Mouse (Mus musculus) midbrain, embryonic 12.5 days (tissue): Measurements from ENCODE around the gene Oas2. TPM values are rescaled to one million over a fixed set of nuclear protein-coding genes. Genes with fewer than 3 reads are reported as not detected.

Experiments
- ATAC-seq: fragments of 200-750 bp; cut with Nextera tagmentation; 2 replicates; pipeline ENCODE4 v1.8.0; 2017; ENCODE audit warnings: low read depth, moderate TSS enrichment, moderate library complexity; ENCODE audit not compliant: low FRiP score
- H3K27ac ChIP-seq: fragments of 300-500 bp; sonication (generic); replicated peaks from 2 replicates; pipeline ENCODE4 v1.5.1; 2016; ENCODE audit warnings: mild to moderate bottlenecking
- H3K27me3 ChIP-seq: fragments of 300-500 bp; sonication (generic); 2 replicates; pipeline ENCODE4 v1.6.1; 2016; ENCODE audit warnings: mild to moderate bottlenecking
- H3K36me3 ChIP-seq: fragments of 300-500 bp; sonication (generic); 2 replicates; pipeline ENCODE4 v1.6.1; 2016
- H3K4me1 ChIP-seq: fragments of 300-500 bp; sonication (generic); 2 replicates; pipeline ENCODE4 v1.6.1; 2016
- H3K4me2 ChIP-seq: fragments of 300-500 bp; sonication (generic); replicated peaks from 2 replicates; pipeline ENCODE4 v1.6.1; 2016; ENCODE audit warnings: mild to moderate bottlenecking, moderate library complexity
- H3K4me3 ChIP-seq: fragments of 300-500 bp; sonication (generic); 2 replicates; pipeline ENCODE4 v1.5.1; 2016; ENCODE audit warnings: mild to moderate bottlenecking
- H3K9ac ChIP-seq: fragments of 300-500 bp; sonication (generic); replicated peaks from 2 replicates; pipeline ENCODE4 v1.6.1; 2016; ENCODE audit warnings: mild to moderate bottlenecking, moderate library complexity
- H3K9me3 ChIP-seq: fragments of 300-500 bp; sonication (generic); 2 replicates; pipeline ENCODE4 v1.6.1; 2016; ENCODE audit warnings: mild to moderate bottlenecking
- WGBS: fragments of 180-500 bp; shearing (Covaris S2); methylation state at CpG from one replicate; pipeline ENCODE4 v1.1.7; 2016; 5-methylcytosine and 5-hydroxymethylcytosine counted together
- polyA plus RNA-seq: library from polyadenylated mRNA; unstranded; fragments of >200 nt; fragmentation: Nextera tagmentation; extraction: Ambion mirVana; gene quantifications from 2 replicates; pipeline ENCODE4 v1.2.1, GENCODE M21; 2016

Oas2 gene
- polyA plus RNA-seq, 1 experiment from 2014 or later, result 0.34 TPM

DNA sequence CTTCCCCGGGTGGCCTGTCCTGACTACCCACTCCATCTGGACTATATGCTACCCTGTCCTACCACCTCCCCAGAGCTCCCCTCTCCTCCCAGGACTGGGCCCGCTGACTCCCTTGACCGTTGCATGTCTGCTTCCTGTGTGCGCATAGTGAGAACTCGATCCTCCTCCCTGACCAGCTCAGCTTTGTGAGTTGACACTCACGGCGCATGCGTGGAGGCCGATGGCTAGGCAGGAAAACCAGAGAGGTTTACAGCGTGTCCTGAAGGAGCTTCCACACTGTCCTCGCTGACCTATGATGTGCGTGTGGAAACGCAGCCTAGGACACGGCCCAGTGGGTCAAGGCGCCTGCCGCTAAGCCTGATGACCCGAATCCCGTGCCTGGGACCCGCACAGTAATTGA, 57.6 kb downstream of the Oas2 start:
- Histone ChIP-seq H3K27me3 (peaks cover 76% of the 10 kb centered on the region), H3K36me3 (no peaks in the 10 kb centered on the region)
- 80% methylated on average over 19 of the region's 19 CpGs for WGBS

GRCm38 (mm10) chr5:120690417-120690816, 59.2 kb downstream of the Oas2 start:
- Histone ChIP-seq H3K4me2 (no peak overlapping the region), H3K4me3 (no peak overlapping the region), H3K27me3 (peaks cover 71% of the 10 kb centered on the region), H3K9ac (no peak overlapping the region), H3K9me3 (no peaks in the 10 kb centered on the region), H3K4me1 (peaks cover 9% of the 10 kb centered on the region), H3K27ac (no peak overlapping the region), H3K36me3 (no peaks in the 10 kb centered on the region)
- no peak for ATAC-seq
- WGBS, result 79% methylated on average over 4 of the region's 4 CpGs

More for the DNA sequence above, 57.6 kb downstream of the Oas2 start:
- Histone ChIP-seq H3K4me3 (no peak overlapping the region), H3K27ac (no peak overlapping the region), H3K4me1 (peaks cover 9% of the 10 kb centered on the region), H3K9ac (no peak overlapping the region), H3K9me3 (no peaks in the 10 kb centered on the region), H3K4me2 (no peak overlapping the region)
- no peak for ATAC-seq

DNA sequence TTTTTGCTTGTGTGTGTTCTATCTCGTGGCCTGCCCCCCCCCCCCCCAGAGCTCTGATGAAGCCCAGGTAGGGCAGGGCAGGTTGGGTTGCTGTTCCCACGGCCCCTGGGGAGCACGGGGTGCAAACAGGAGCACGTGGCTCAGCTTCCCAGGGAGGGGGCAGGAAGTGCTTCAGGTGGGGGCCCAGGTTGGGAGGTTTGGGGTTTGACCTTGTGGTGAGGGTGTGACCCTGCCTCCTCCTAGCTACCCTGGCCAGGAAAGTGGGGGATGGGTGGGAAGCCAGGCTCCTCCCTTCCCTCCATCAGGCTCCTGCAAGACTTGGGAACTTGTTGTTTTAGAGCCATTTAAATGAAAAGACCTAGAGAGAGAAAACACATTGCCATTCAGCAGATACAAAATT, 61.2 kb downstream of the Oas2 start:
- Histone ChIP-seq H3K27me3 (peaks cover 70% of the 10 kb centered on the region), H3K4me1 (no peaks in the 10 kb centered on the region), H3K4me2 (no peak overlapping the region), H3K9ac (no peak overlapping the region), H3K9me3 (no peaks in the 10 kb centered on the region), H3K27ac (no peak overlapping the region), H3K4me3 (no peak overlapping the region), H3K36me3 (no peaks in the 10 kb centered on the region)
- 57% methylated on average over 4 of the region's 4 CpGs for WGBS
- ATAC-seq, result no peak

- no peak overlapping the region for H3K4me3 ChIP-seq
- peaks cover 70% of the 10 kb centered on the region for H3K27me3 ChIP-seq
- WGBS, result 91% methylated on average over 5 of the region's 5 CpGs
- no peak overlapping the region for H3K4me2 ChIP-seq
- H3K36me3 ChIP-seq, result no peaks in the 10 kb centered on the region
- H3K9ac ChIP-seq, result no peak overlapping the region
- H3K9me3 ChIP-seq, result no peaks in the 10 kb centered on the region
- H3K4me1 ChIP-seq, result peaks cover 4% of the 10 kb centered on the region
- no peak for ATAC-seq
- no peak overlapping the region for H3K27ac ChIP-seq
Measured at GRCm38 (mm10) chr5:120687897-120688296, 61.8 kb downstream of the Oas2 start.

DNA sequence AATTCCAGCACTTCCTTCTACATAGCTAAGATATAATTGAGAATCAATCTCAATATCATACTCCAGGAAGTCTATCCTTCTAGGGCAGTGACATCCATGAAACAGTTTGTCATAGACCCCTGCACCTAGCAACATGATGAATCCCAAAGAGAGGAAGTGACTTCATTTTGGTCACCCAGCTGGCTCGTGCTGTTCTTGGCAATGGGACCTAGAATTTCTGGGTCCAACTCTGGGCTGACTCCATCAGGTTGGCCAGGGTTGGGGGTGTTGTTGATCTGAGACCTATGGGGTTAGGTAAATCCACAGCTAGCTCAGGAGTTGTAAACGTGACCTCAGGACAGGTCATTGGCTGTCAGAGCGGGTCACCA, 62.2 kb downstream of the Oas2 start:
- ATAC-seq, result no peak
- Histone ChIP-seq H3K27me3 (peaks cover 70% of the 10 kb centered on the region), H3K9me3 (no peaks in the 10 kb centered on the region), H3K4me3 (no peak overlapping the region), H3K4me2 (no peak overlapping the region), H3K4me1 (peaks cover 8% of the 10 kb centered on the region), H3K27ac (no peak overlapping the region), H3K9ac (no peak overlapping the region), H3K36me3 (no peaks in the 10 kb centered on the region)
- 85% methylated on average over 3 of the region's 3 CpGs for WGBS

GRCm38 (mm10) chr5:120686749-120687483, 62.7 kb downstream of the Oas2 start:
- no peaks in the 10 kb centered on the region for H3K36me3 ChIP-seq
- no peak overlapping the region for H3K4me3 ChIP-seq
- H3K9me3 ChIP-seq, result no peaks in the 10 kb centered on the region
- no peak overlapping the region for H3K27ac ChIP-seq
- H3K9ac ChIP-seq, result no peak overlapping the region
- peaks cover 70% of the 10 kb centered on the region for H3K27me3 ChIP-seq
- peaks cover 10% of the 10 kb centered on the region for H3K4me1 ChIP-seq
- 86% methylated on average over 6 of the region's 6 CpGs for WGBS
- no peak for ATAC-seq
- no peak overlapping the region for H3K4me2 ChIP-seq

- WGBS, result 81% methylated on average over 8 of the region's 8 CpGs
- peaks cover 68% of the 10 kb centered on the region for H3K27me3 ChIP-seq
Measured at GRCm38 (mm10) chr5:120685678-120686077, 64.0 kb downstream of the Oas2 start.

GRCm38 (mm10) chr5:120682982-120683771, 66.5 kb downstream of the Oas2 start:
- peaks cover 25% of the 10 kb centered on the region for H3K4me1 ChIP-seq
- no peak overlapping the region for H3K4me3 ChIP-seq
- ATAC-seq, result no peak
- no peak overlapping the region for H3K27ac ChIP-seq
- H3K4me2 ChIP-seq, result 0 out of 2 replicates have a peak overlapping the region, but pooled peaks have one; percentile 3
- H3K9ac ChIP-seq, result no peak overlapping the region
- WGBS, result 7% methylated on average over 24 of the region's 24 CpGs
- H3K27me3 ChIP-seq, result peaks cover 67% of the 10 kb centered on the region
- no peaks in the 10 kb centered on the region for H3K9me3 ChIP-seq
- H3K36me3 ChIP-seq, result no peaks in the 10 kb centered on the region

More at GRCm38 (mm10) chr5:120685678-120686077, 64.0 kb downstream of the Oas2 start:
- Histone ChIP-seq H3K4me1 (peaks cover 14% of the 10 kb centered on the region), H3K9me3 (no peaks in the 10 kb centered on the region), H3K4me2 (no peak overlapping the region), H3K9ac (no peak overlapping the region), H3K27ac (no peak overlapping the region), H3K36me3 (no peaks in the 10 kb centered on the region), H3K4me3 (no peak overlapping the region)
- ATAC-seq, result no peak

DNA sequence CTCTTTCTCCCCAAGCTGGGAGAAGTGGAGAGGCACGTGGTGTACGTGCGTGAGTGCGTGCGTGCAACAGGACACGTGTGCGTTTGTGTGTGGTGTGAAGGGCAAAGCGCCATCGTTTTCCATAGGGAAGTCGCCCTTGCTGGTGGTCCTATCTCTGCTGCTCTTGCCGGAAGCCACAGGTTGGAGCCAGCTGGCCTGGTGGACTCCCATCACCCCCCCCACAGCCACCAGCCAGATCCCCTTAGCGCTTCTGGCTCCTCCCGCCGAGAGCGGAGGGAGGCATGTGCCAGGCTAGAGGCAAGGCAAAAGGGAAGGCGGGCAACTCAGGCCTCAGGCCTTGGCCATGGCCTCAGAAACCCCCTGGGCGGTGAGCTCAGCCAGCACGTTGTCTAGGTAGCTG, 68.7 kb downstream of the Oas2 start:
- no peak for ATAC-seq
- Histone ChIP-seq H3K9ac (no peak overlapping the region), H3K4me2 (peak overlapping the region; percentile 44), H3K36me3 (no peaks in the 10 kb centered on the region), H3K27me3 (peaks cover 51% of the 10 kb centered on the region), H3K4me1 (peaks cover 25% of the 10 kb centered on the region), H3K4me3 (0 out of 2 replicates have a peak overlapping the region, but pooled peaks have one; percentile 18), H3K27ac (peak overlapping the region; percentile 87), H3K9me3 (no peaks in the 10 kb centered on the region)
- WGBS, result 86% methylated on average over 18 of the region's 18 CpGs

Other genes with a start within 250 kb of the Oas2 start
- gene Plbd2, start 246.2 kb downstream of the Oas2 start, polyA plus RNA-seq, result 31.5 and 36.2 TPM in 2 replicates
- gene Slc8b1, start 238.7 kb downstream of the Oas2 start, polyA plus RNA-seq, result 3.1 TPM in 2 replicates
- 12.9 and 14.2 TPM in 2 replicates for gene Tpcn1, start 161.2 kb downstream of the Oas2 start, polyA plus RNA-seq
- 0.60 and 1.7 TPM in 2 replicates for gene Iqcd, start 160.8 kb downstream of the Oas2 start, polyA plus RNA-seq
- gene Rita1, start 137.3 kb downstream of the Oas2 start, polyA plus RNA-seq, result 15.5 and 16.0 TPM in 2 replicates
- 51.8 and 53.0 TPM in 2 replicates for gene Ddx54, start 137.1 kb downstream of the Oas2 start, polyA plus RNA-seq
- gene Cfap73, start 115.6 kb downstream of the Oas2 start, polyA plus RNA-seq, result not detected in 2 replicates
- gene Rasal1, start 101.0 kb downstream of the Oas2 start, polyA plus RNA-seq, result not detected in 2 replicates
- 17.1 and 18.4 TPM in 2 replicates for gene Dtx1, start 37.9 kb downstream of the Oas2 start, polyA plus RNA-seq
- 0.17 and 0.18 TPM in 2 replicates for gene Oas3, start 27.8 kb upstream of the Oas2 start, polyA plus RNA-seq
- gene Oas1e, start 45.7 kb upstream of the Oas2 start, polyA plus RNA-seq, result not detected in 2 replicates
- gene Oas1c, start 62.7 kb upstream of the Oas2 start, polyA plus RNA-seq, result 0.16 and 0.27 TPM in 2 replicates
- not detected in 2 replicates for gene Oas1f, start 97.5 kb upstream of the Oas2 start, polyA plus RNA-seq
- not detected in 2 replicates for gene Oas1h, start 111.6 kb upstream of the Oas2 start, polyA plus RNA-seq
- gene Oas1g, start 137.8 kb upstream of the Oas2 start, polyA plus RNA-seq, result 0.22 and 0.43 TPM in 2 replicates
- 0.85 and 1.0 TPM in 2 replicates for gene Oas1a, start 157.7 kb upstream of the Oas2 start, polyA plus RNA-seq
- not detected in 2 replicates for gene Oas1d, start 164.7 kb upstream of the Oas2 start, polyA plus RNA-seq